ENCODE assay signal across 9 mouse cellular contexts in genomic region chr13:108498247-108498743, GRCm38 (mm10). TPM values are rescaled to one million over a fixed set of nuclear protein-coding genes. Genes with fewer than 3 reads are reported as not detected.
DNase-seq lines count a peak whose midpoint lies in the region; ATAC-seq and TF ChIP-seq lines count a peak whose summit lies in the region.
"Had no signal": no experiment of that assay in that cellular context is flagged by ENCODE, and none has a peak within 500 bp of the region (broad histone marks: within the 10 kb centered on the region; RNA-seq: fewer than 3 reads in every experiment).

No protein-coding gene starts in this region.

- no peak for DNase-seq in heart, postnatal 36 days
- peak; percentile 65 for DNase-seq in kidney, adult 2 months
- peak; percentile 24 for DNase-seq in lung, postnatal 36 days
- DNase-seq in adrenal gland, adult 2 months, result no peak
- DNase-seq in adrenal gland, postnatal 4 days (ENCODE audit: low spot score in 2 of 2), result no peak
- no peak for DNase-seq in frontal cortex, adult 2 months (ENCODE audit: extremely low spot score in 1 of 2, low spot score in 1 of 2)
- DNase-seq: cerebellum, adult 9-11 months had no signal

- H3K4me1 ChIP-seq in heart, embryonic 16.5 days (ENCODE audit: control insufficient read depth, insufficient read depth, low read length), result peaks cover 4% of the 10 kb centered on the region; the same call in 1 of the 2 replicates
- no peaks in the 10 kb centered on the region for H3K4me1 ChIP-seq in brown adipose tissue, adult 24 weeks (ENCODE audit: control insufficient read depth, insufficient read depth, insufficient read length, low read length)
- H3K4me1 ChIP-seq in kidney, adult 2 months (ENCODE audit: control insufficient read depth, insufficient read depth, low read length), result peaks cover 3% of the 10 kb centered on the region; the same call in 1 of the 2 replicates

- H3K27me3 ChIP-seq in heart, embryonic 16.5 days (ENCODE audit: control insufficient read depth, insufficient read depth, low read length), result no peaks in the 10 kb centered on the region
- H3K27me3 ChIP-seq in kidney, adult 2 months (replicated peaks; ENCODE audit: control insufficient read depth, insufficient read depth, low read length), result no peaks in the 10 kb centered on the region

- peak overlapping the region; percentile 36 for H3K4me2 ChIP-seq in heart, embryonic 16.5 days (ENCODE audit: low read depth, low read length)

- 53% methylated on average over 9 of the region's 9 CpGs for WGBS in heart, embryonic 16.5 days
- WGBS in kidney, adult 2 months, result 36% methylated on average over 9 of the region's 9 CpGs

- no peak for TF ChIP-seq CTCF in kidney, adult 2 months (conservative IDR thresholded peaks at IDR 0.05; ENCODE audit: insufficient read depth, insufficient read length, low read depth, low read length)

- intact Hi-C loops in heart, postnatal 36 days (cut with DNase I), result no loop called here

- H3K9ac ChIP-seq in heart, embryonic 16.5 days (ENCODE audit: low read length), result no peak overlapping the region

- no peaks in the 10 kb centered on the region for H3K36me3 ChIP-seq in heart, embryonic 16.5 days (ENCODE audit: control insufficient read depth, insufficient read depth)
- H3K36me3 ChIP-seq in kidney, adult 2 months (ENCODE audit: control insufficient read depth, insufficient read depth, low read length), result no peaks in the 10 kb centered on the region

- ATAC-seq in heart, embryonic 16.5 days (replicated peaks; ENCODE audit: extremely low read depth, insufficient read depth, low FRiP score), result peak; percentile 52

- no peaks in the 10 kb centered on the region for H3K9me3 ChIP-seq in heart, embryonic 16.5 days (replicated peaks; ENCODE audit: control insufficient read depth, low read length)

- no peak for TF ChIP-seq POLR2A in kidney, adult 2 months (IDR thresholded peaks at IDR 0.05; ENCODE audit: low read depth, low read length)

- no peak overlapping the region for H3K4me3 ChIP-seq in heart, embryonic 16.5 days (ENCODE audit: low read length)
- H3K4me3 ChIP-seq in brown adipose tissue, adult 24 weeks (ENCODE audit: insufficient read depth, low read depth, low read length), result no peak overlapping the region
- peak overlapping the region; percentile 13; the same call in 1 of the 2 replicates for H3K4me3 ChIP-seq in kidney, adult 2 months (ENCODE audit: insufficient read depth, low read depth, low read length)

- H3K27ac ChIP-seq in heart, embryonic 16.5 days (ENCODE audit: low read length), result no peak overlapping the region
- H3K27ac ChIP-seq in brown adipose tissue, adult 24 weeks (replicated peaks; ENCODE audit: low read depth, low read length), result peak overlapping the region; percentile 8; the same call in 1 of the 2 replicates
- peak overlapping the region; percentile 12; the same call in 1 of the 2 replicates for H3K27ac ChIP-seq in kidney, adult 2 months (ENCODE audit: insufficient read depth, low read depth, low read length)

RNA-seq across cellular contexts. Expression of gene Pde4d, which starts 48.5 kb away (rescaled TPM):
- polyA plus RNA-seq in heart, embryonic 16.5 days (2015; fragmentation: Nextera tagmentation; extraction: Ambion mirVana), result 27.9 and 31.4 TPM in 2 replicates
- total RNA-seq in heart, postnatal 36 days (2021), result 10 to 100 TPM; 37.4 to 43.6 TPM
- polyA plus RNA-seq in brown adipose tissue, adult 24 weeks (2012; ENCODE audit: insufficient read depth, insufficient read length, missing spikeins), result 42.7 and 56.2 TPM in 2 replicates
- polyA plus RNA-seq in kidney, adult 2 months (2012; rRNA removed), result 18.3 and 20.0 TPM in 2 replicates
- 10 to 100 TPM; 38.5 to 71.4 TPM for total RNA-seq in adrenal gland, adult 2 months (2021)
- polyA plus RNA-seq in adrenal gland, adult 2 months (2012; rRNA removed), result 3.6 and 4.9 TPM in 2 replicates
- 10 to 100 TPM; 26.1 to 30.2 TPM for total RNA-seq in adrenal gland, postnatal 4 days (2021)
- polyA plus RNA-seq in frontal cortex, adult 2 months (2012; rRNA removed), result 40.3 and 43.7 TPM in 2 replicates

Comparison
In these comparisons a context has a peak if more than half of its experiments do, and no peak if none do; other contexts are left out.
1. DNase-seq: peak in kidney, adult 2 months (single experiment) and lung, postnatal 36 days (single experiment); none in heart, postnatal 36 days (0 of 2), adrenal gland, adult 2 months (single experiment), adrenal gland, postnatal 4 days (0 of 2) and frontal cortex, adult 2 months (0 of 2).